Mouse (Mus musculus) embryo, embryonic 11 days (tissue): ENCODE measurements at regions not wholly inside any gene's neighbourhood (a gene's known extent, or its start where the extent isn't known, plus 50 kb on each side); places are given as distances from the start of the nearest gene placed in this dataset.
"Not testable (repeated sequence)": the region's sequence is repeated elsewhere in the genome, so short reads cannot be mapped to it uniquely, and the experiment has no call there.

ENCODE experiments used
- DNase-seq: peaks from one replicate; pipeline ENCODE4 v3.0.0-alpha.2; 2015

GRCm38 (mm10) chr12:115603763-115604162, 443.8 kb upstream of the Zfp386 start:
- DNase-seq, result no peak

GRCm38 (mm10) chr12:115604951-115605350, 442.6 kb upstream of the Zfp386 start:
- no peak for DNase-seq

- DNase-seq, result not testable (repeated sequence)
These were observed 424.8 kb upstream of the Zfp386 start for GRCm38 (mm10) chr12:115622564-115623233.

- no peak for DNase-seq
These were observed 423.3 kb upstream of the Zfp386 start for GRCm38 (mm10) chr12:115624221-115624620.

GRCm38 (mm10) chr12:115647599-115647998, 399.9 kb upstream of the Zfp386 start:
- DNase-seq, result no peak

GRCm38 (mm10) chr12:115648161-115648560, 399.4 kb upstream of the Zfp386 start:
- DNase-seq, result not testable (repeated sequence)

- no peak for DNase-seq
These were observed 391.7 kb upstream of the Zfp386 start for GRCm38 (mm10) chr12:115655781-115656180.

GRCm38 (mm10) chr12:115664081-115664480, 383.4 kb upstream of the Zfp386 start:
- DNase-seq, result not testable (repeated sequence)

GRCm38 (mm10) chr12:115671683-115672082, 375.8 kb upstream of the Zfp386 start:
- DNase-seq, result not testable (repeated sequence)

GRCm38 (mm10) chr12:115691801-115692200, 355.7 kb upstream of the Zfp386 start:
- DNase-seq, result no peak

GRCm38 (mm10) chr12:115709813-115710212, 337.7 kb upstream of the Zfp386 start:
- not testable (repeated sequence) for DNase-seq

- not testable (repeated sequence) for DNase-seq
These were observed 305.5 kb upstream of the Zfp386 start for GRCm38 (mm10) chr12:115742039-115742438.

GRCm38 (mm10) chr12:115749586-115749985, 297.9 kb upstream of the Zfp386 start:
- DNase-seq, result not testable (repeated sequence)

- DNase-seq, result not testable (repeated sequence)
These were observed 294.4 kb upstream of the Zfp386 start for GRCm38 (mm10) chr12:115753135-115753534.

- DNase-seq, result not testable (repeated sequence)
These were observed 290.0 kb upstream of the Zfp386 start for GRCm38 (mm10) chr12:115757526-115757925.

- DNase-seq, result not testable (repeated sequence)
These were observed 288.5 kb upstream of the Zfp386 start for GRCm38 (mm10) chr12:115759041-115759440.

- not testable (repeated sequence) for DNase-seq
These were observed 285.8 kb upstream of the Zfp386 start for GRCm38 (mm10) chr12:115761766-115762165.

- not testable (repeated sequence) for DNase-seq
These were observed 282.5 kb upstream of the Zfp386 start for GRCm38 (mm10) chr12:115764939-115765479.

- DNase-seq, result not testable (repeated sequence)
These were observed 276.3 kb upstream of the Zfp386 start for GRCm38 (mm10) chr12:115771176-115771575.

GRCm38 (mm10) chr12:115790369-115790768, 257.2 kb upstream of the Zfp386 start:
- not testable (repeated sequence) for DNase-seq

GRCm38 (mm10) chr12:115802499-115802898, 245.0 kb upstream of the Zfp386 start:
- DNase-seq, result not testable (repeated sequence)

GRCm38 (mm10) chr12:115803675-115804074, 243.8 kb upstream of the Zfp386 start:
- not testable (repeated sequence) for DNase-seq

GRCm38 (mm10) chr12:115807978-115808377, 239.5 kb upstream of the Zfp386 start:
- DNase-seq, result no peak
